Mouse (Mus musculus) ovary, postnatal 36 days (tissue): ENCODE results near the gene Micu1.
A peak's percentile ranks its signal among the peaks of the same experiment; 100 is the strongest.

Source experiments
- DNase-seq: peaks from one replicate; pipeline ENCODE4 v3.0.0; 2022; ENCODE audit warnings: low spot score, mixed read lengths

The Micu1 gene

DNA sequence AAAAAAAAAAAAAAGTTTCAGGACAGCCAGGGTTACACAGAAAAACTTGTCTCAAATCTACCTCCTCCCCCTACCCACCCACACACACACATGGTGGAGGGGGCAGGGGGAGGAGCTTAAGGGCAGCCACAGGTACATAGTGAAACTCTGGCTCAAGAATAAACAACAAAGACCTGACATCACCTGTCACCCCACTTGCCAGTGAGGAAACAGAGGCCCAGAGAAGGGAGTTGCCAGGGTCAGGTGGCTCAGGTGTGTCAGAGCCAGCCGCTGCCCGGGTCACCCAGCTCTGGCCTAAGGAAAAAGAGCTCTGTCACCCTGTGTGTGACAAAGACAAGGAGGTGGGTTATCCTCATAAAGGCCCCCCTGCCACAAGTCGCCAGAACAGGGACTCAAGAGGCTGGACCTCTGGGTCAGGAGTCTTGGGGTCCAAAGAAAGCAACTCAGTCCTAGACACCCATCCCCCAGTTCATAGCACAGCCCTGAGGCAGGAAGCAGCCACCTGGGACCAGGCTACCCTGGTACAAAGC lies 204.9 kb downstream of the Micu1 start:
- DNase-seq = no peak

DNA sequence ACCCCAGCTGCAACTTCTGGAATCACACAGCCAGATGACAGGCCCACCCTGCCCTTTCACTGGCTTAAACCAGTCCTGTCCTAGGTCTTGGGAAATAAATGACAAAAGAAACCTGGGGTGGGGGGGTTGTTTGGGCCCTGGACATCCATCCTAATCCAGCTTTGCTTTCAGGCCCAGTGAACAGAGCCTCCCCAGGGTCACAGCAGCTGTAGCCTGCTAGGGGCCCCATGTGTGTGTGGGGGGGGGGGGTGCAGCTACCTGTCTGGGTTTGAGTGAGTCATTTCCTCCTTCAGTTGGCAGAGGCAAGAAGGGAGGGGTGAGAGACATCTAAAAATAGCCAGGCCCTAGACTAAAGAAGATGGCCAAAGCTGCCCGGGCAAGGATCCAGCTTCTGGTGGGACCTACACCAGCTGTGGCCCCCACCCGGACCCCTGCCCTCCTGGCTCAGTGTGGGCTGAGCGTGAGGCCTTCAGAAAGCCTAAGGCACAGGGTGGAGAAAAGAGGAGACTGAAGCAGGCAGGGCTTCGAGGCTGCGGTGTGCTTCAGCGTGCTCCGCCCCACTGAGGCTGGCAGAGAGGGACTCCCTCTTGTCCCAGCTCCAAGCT lies 205.5 kb downstream of the Micu1 start:
- no peak for DNase-seq

DNA sequence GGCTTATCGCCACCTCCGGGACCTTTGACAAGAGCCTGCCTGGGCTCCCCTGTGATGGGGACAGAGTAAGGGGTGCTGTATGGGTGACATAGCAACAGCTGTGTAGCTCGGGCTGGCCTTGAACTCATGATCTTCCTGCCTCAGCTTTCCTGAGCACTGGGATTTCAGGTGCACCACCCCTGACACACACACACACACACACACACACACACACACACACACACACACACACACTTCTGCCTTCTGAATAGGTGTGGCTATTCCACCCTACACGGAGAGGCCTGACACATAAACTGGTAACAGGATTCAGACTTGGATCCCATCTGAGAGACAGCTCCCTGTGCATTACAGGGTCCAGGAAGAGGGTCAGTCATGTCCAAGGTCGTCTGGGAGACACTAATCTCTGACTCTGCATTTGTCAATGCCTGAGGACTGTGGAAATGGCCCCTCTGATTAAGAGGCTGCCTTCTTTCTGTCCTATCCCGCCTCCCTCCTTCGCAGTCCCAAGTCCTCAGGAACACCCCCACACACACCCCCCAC lies 206.6 kb downstream of the Micu1 start:
- DNase-seq = no peak

DNA sequence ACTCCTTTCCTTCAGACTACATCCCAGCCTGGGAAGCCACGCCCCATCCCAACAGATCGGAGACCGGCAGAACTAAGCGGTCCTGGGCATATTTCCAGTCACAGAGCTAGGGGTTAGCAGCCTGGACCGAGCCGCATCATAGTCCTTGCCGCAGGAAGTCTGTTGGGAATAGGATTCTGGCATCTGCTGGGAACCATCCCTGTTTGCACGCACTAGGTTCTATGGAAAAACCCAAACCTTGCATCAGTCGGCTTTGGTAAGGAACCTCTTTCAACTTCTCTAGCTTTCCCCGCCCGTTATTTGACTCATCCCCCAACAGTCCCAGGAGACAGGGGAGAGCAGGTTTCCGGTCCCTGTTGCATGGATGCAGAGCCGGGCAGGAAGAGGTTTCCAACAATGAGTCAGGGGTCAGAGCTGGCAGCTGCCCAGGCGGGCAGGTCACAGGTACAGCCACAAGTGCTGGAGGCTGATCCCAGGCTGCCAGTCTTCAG lies 207.1 kb downstream of the Micu1 start:
- DNase-seq = no peak

DNA sequence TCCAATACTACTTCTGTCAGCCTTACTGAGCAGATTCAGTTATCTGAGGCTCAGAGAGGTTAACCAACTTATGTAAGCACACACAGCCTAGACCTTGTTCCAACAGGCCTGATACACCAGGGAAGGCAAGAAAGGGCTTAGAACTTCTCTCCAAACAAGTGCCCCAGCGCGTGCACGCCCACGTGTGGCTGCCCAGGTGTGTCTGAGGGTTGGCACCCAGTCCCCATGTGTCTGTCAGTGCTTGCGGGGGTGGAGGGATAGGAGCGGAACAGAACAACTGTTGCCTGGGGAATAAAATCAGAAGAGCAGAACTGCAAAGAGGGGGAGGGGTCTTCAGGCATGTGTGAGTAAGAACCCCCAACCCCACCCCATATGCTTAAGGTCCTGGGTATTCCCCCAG lies 208.8 kb downstream of the Micu1 start:
- DNase-seq = no peak

DNA sequence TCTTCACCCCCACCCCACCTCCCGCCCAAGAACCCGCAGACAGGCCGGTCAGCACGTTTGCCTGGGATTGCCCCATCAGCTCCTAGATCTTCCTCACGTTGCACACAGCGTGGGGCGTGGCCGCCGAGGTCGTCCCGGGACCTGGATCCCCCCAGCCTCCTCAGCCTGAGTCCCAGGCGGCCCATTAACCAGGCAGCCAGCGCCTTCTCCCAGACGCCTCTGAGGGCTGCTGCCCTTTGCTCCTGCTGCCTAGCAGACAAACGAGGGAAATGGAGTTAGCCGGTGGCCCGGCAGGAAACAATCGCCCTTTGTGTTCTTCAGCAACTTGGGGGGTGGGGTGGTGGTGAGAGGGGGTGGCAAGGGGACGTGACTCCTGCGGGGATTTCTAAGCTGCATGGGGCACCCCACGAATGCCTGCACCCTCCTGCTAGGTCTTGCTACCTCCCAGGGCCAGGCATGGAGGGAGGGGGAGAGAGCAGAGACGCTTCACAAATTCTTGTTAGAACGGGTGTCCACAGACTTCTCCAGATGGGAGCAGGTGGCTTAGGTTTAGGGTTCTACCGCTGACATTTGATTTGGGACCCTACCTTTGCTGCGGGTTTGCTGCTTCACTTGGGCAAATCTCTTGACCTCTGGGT lies 209.4 kb downstream of the Micu1 start:
- DNase-seq = peak; percentile 52
